Mouse (Mus musculus) adrenal gland, postnatal 14 days (tissue): Measurements from ENCODE around the gene Pla2g4f. TPM values are rescaled to one million over a fixed set of nuclear protein-coding genes. Genes with fewer than 3 reads are reported as not detected.

ENCODE experiments used
- DNase-seq: peaks from one replicate; pipeline ENCODE4 v3.0.0; 2021; ENCODE audit warnings: mixed read lengths
- long read RNA-seq, 2 experiments: library from polyadenylated mRNA; stranded (forward); transcript quantifications; one replicate each; pipeline ENCODE4 v2.0.0; 2021
- total RNA-seq: library from RNA; stranded (reverse); gene quantifications from 2 replicates; pipeline ENCODE4 v1.2.3, GENCODE M21; 2021

Gene Pla2g4f
- 0.23 TPM in 1 of 2 replicates, not detected in the other for total RNA-seq
- long read RNA-seq, experiment 1 = 0 reads
- long read RNA-seq, experiment 2 = 0 reads

DNA sequence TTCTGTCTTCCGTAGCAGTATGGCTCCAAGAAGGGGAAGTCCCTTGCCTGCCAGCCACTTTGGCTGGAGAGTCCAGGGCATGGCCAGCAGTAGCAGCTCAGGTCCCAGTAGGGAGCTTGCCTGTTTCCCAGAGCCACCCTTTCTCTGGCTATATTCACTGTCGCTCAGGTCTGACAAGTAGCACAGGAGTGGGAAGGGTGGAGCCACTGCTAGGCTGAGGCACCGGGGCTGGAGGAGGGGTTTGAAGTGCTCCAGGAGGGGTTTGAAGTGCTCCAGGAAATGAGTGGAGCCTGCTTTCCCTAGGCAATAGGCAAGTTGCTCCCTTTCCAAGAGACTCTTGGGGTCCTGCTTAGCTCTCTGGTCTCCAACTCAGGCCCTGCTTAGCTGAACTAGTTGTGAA, at the start of gene Pla2g4f:
TSS of gene Pla2g4f (minus strand) at position 190 of the 400 bp plus-strand sequence.
- DNase-seq = peak; percentile 12

DNA sequence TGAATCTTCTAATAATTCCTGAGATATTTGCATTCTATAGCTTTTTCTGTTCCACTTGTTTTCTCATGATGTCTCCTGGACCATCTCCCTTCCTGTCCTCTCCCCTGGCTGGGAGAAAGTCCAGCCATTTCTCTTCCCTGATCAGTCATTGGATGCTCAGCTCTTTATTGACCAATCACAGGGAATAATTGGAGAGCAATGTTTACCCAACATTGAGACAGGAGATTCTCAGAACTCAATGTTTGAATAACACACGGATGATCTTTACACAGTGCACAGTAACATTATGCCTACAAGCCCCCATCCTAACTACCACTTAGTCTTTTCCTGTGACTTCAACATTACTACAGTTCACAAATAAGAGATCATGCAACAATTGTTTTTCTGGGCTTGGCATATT, 46.5 kb upstream of the Pla2g4f start:
- no peak for DNase-seq

DNA sequence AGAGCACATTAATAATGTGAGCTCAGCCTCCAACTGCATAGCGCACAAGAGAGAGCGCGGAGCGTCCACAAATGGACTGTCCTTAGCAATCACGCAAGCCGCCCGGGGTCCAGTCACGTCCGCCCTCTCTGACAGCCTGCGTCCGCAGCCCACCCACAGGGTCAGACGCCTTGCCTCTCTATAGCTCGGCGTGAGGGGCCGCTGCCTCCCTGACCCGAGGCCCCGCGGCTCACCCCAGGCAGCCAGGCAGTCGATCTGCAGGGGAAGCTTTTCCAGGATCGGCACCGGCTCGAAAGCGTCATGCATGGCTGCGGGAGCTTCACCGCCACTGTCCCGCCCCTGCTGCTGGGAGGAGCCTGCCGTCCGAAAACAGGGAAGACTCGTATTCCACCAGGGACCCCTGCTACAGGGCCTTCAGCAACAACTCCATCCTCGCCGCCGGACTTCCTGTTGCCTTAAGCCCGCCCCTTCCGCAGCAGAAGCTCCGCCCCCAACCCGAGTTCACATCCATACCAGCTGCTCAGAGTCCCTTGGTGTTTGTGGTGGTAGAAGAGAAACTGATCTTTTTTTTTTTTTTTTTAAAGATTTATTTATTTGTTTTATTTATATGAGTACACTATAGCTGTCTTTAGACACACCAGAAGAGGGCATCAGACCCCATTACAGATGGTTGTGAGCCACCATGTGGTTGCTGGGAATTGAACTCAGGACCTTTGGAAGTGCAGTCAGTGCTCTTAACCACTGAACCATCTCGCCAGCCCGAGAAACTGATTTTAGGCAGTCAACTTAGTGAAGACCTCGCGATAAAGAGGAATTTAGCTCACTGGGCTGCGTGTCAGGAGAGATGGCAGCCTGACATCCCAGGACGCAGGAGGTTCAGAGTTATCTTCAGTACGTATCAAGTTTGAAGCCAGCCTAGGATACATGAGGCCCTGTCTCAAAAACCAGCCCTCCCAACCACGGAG, 39.0 kb upstream of the Pla2g4f start, which contains the start of gene Vps39:
TSS of gene Vps39 (minus strand) at position 456 of the 965 bp plus-strand sequence.
- DNase-seq = peak; percentile 94

GRCm38 (mm10) chr2:120351321-120351720, 37.4 kb upstream of the Pla2g4f start:
- no peak for DNase-seq

DNA sequence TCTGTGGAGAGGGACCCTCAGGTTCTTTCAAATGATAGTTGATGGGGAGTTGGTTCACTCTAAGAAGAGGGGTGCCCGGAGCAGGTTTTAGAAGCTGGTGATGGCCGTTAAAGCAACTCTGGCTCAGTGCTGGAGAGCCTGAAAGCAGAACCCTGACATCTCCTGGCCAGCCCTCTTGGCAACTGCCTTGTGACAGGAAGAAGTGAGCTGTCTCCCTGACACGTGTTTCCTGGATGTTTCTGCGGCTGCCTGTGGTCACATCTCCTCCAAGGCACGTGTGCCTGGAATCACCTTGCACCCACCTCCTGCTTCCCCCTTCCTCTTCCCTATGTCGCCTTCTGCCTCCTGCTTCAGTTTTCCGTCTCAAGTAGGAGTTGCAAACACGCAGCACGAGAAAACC, 34.2 kb upstream of the Pla2g4f start:
- peak; percentile 35 for DNase-seq

DNA sequence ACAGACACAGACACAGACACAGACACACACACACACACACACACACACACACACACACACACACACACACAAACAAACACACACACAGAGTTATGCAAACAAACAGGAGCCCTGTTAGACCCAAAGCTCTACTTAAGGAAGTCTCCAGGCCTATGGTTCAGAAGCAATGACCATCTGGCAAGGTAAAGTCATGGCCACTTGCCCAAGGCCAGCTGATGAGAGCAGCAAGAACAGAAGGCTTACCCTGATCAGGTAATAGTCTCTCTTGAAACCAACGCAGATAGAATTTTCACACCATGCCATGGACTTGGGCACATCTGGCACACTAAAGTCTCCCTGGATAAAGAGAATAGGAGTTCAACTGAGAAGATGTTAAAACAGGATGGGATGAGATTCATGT, 27.8 kb upstream of the Pla2g4f start:
- no peak for DNase-seq

- no peak for DNase-seq
These were observed 23.9 kb upstream of the Pla2g4f start for GRCm38 (mm10) chr2:120337886-120338285.

DNA sequence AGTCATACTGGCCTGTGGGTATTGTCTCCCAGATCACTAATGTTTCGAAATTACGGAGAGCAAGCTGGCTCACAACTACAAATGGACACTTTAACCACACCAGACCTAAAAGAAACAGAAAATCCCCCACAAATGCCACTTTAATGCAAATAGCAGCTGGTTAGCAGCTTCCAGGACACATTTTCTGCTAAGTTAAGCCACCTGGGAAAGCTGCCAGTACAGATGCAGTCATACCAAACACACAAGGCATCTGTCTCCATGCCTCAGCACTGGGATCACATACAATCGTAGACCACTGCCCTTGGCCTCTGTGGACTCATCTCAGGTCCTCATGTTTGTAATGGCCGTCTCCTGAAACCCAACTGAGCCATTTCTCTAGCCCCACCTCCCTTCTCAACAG, 17.6 kb upstream of the Pla2g4f start:
- no peak for DNase-seq

DNA sequence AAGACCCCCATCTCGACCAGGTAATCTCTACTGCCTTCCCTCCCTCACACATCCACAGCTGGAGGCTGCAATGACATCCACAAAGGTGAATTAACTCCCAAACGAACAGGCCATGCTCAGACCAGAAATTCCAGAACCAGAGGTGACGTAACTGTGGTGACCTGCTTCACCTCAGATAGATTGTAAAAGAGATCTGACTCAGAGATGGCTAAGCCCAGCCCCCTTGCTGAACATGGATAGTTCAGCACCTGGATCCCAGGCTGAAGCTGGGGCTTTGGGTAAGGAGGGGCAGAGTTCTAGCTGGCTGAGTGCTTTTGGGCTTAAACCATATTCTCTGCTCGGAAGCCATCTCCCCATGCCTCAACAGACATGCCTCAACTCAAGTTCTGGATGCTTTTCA, 1.1 kb upstream of the Pla2g4f start:
- DNase-seq = no peak

GRCm38 (mm10) chr2:120314487-120314886, 522 bp upstream of the Pla2g4f start:
- DNase-seq = no peak

GRCm38 (mm10) chr2:120312276-120312825, 1.6 kb downstream of the Pla2g4f start:
- no peak for DNase-seq

DNA sequence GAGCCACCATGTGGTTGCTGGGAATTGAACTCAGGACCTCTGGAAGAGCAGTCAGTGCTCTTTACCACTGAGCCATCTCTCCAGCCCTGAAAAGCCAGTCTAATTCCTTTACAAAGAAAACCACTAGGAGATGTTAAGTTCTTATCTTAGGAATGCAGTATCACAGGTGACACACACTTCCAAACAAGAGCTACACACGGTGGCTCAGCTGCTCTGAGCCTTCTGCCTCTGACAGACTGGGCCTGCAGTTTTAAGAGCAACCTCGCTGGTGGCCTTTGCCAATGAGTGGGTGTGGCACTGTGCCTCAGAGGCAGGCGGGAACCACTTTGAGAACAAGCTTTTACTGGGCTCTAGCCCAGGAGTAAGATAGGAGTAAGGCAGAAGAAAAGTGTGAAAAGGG, 9.9 kb downstream of the Pla2g4f start:
- no peak for DNase-seq

GRCm38 (mm10) chr2:120301076-120301475, 12.9 kb downstream of the Pla2g4f start:
- no peak for DNase-seq

DNA sequence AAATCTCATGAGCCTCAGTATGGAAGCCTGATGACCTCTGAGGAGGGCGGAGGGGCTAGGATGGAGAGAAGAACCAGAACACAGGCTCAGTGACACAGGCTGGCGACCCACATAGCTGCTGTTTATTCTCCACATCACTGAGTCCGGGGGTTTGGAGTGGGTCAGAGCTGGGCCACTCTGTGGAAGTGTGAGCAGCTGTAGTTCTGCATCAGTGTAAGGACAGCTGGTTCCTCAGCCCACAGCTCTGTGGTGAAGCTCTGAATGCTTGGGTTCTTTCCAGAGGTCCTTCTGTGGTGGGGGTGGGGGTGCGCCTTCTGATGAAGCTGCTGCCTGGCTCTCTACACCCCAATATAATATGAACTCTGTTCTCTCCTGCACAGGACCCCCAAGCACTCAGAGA, 14.1 kb downstream of the Pla2g4f start:
- no peak for DNase-seq

GRCm38 (mm10) chr2:120296160-120296559, 17.8 kb downstream of the Pla2g4f start:
- no peak for DNase-seq

- DNase-seq = peak; percentile 53
These were observed 22.4 kb downstream of the Pla2g4f start for GRCm38 (mm10) chr2:120291471-120292078.

DNA sequence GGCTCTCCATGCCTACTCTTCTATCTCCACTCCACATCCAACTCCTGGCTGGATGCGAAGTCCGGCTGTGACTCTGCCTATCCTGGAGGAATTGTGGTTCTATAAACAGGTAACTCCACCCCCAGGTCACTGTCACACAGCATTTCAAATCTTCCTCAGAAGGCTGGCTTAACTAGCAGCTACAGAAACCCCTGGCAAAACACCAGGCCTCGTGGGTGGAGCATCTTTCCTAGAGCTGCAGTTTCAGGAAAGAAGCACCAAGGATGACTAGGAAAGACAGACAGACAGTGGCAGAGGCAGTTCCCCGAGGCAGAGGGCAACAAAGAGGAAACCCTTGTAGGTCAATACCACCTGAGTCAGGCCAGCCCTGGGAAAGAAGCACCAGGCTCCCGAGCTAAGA, 25.0 kb downstream of the Pla2g4f start, which contains the start of gene Pla2g4d:
TSS of gene Pla2g4d (minus strand) at position 203 of the 400 bp plus-strand sequence.
- DNase-seq = no peak

DNA sequence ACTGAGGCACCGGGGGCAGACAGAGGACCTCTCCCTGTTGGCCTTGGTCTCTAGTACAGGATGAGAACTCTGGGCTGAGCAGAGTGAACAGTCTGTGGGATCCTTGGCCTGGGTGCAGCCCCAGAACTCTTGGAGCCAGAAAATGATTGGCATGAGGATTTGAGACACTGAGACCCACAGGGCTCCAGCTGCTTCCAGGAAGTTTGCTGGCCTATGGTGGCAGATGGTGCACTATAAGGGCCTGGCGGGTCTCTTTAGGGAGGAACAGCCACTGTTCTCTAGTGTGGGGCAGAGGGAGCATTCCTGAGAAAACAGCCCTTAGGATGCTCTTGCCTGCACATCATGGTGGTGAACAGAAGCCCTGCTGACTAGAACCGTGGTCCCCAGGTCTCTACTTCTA, 25.6 kb downstream of the Pla2g4f start:
- no peak for DNase-seq

- DNase-seq = no peak
These were observed 28.3 kb downstream of the Pla2g4f start for GRCm38 (mm10) chr2:120285639-120286038.

GRCm38 (mm10) chr2:120284705-120285104, 29.3 kb downstream of the Pla2g4f start:
- DNase-seq = peak; percentile 10

- DNase-seq = peak; percentile 63
These were observed 29.9 kb downstream of the Pla2g4f start for GRCm38 (mm10) chr2:120284094-120284493.

DNA sequence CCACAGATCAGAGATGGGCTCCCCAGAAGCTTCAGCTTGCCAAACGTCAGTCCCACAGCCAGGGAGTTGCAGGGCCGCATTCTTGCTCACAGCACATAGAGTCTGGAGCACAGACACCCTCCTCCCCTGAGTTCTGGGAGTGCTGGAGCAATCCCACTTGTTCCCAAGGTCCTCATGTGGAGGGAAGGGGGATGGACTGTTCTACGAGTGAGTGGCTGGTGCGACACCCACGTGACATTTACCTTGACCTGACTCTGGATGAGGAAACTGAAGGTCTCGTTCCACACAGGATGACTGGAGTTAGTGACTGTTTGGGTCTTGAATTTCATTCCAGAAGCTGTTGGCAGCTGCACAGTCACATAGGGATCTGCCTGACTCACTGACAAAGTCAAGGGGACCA, 30.4 kb downstream of the Pla2g4f start:
- peak; percentile 78 for DNase-seq

DNA sequence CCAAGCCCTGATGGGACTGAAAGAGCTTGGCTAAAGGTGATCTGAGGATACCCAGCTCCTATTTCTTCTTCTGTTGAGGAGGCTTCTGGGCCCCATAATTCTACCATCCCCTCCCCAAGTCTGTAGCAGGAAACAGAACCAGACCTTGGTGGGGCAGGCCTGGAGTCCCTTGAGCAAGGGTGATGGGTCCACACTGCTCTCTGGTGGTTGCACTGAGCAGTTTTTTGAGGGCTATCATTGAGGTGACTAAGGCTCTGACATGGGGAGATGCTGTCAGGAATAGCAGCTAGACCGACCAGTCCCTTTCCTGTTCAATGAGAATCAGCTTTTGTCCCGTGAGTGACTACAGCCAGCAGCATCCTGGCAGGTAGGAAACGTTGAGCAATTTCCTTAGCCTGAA, 32.7 kb downstream of the Pla2g4f start:
- peak; percentile 42 for DNase-seq
